Mouse (Mus musculus) CH12.LX (cell line): ENCODE measurements at regions not wholly inside any gene's neighbourhood (a gene's known extent, or its start where the extent isn't known, plus 50 kb on each side); places are given as distances from the start of the nearest gene placed in this dataset.

Experiments
- CHD1 ChIP-seq: IDR thresholded peaks from 2 replicates; pipeline ENCODE4 v1.6.1; 2012; ENCODE audit warnings: low read depth, low read length, improper control_type of control experiment, inconsistent platforms
- CTCF ChIP-seq, 2 experiments: IDR thresholded peaks in 1 of 2; conservative IDR thresholded peaks in 1 of 2; 2 replicates each; pipeline ENCODE4 v1.5.1; 2011 to 2012; ENCODE audit warnings: low read depth in 2 of 2, low read length in 2 of 2, improper control_type of control experiment in 1 of 2, inconsistent platforms in 1 of 2, mild to moderate bottlenecking in 1 of 2, moderate library complexity in 1 of 2
- E2F4 ChIP-seq: IDR thresholded peaks from 2 replicates; pipeline ENCODE4 v1.6.1; 2011; ENCODE audit warnings: low read depth, low read length, improper control_type of control experiment; ENCODE audit not compliant: insufficient replicate concordance
- EP300 ChIP-seq: IDR thresholded peaks from 2 replicates; pipeline ENCODE4 v1.6.1; 2011; ENCODE audit warnings: low read length, improper control_type of control experiment
- POLR2A ChIP-seq: IDR thresholded peaks from 2 replicates; pipeline ENCODE4 v1.6.1; 2011; ENCODE audit warnings: low read depth, mild to moderate bottlenecking, improper control_type of control experiment, low read length
- POLR2AphosphoS2 ChIP-seq: IDR thresholded peaks from 2 replicates; pipeline ENCODE4 v1.6.1; 2011; ENCODE audit warnings: low read depth, low read length, improper control_type of control experiment
- SIN3A ChIP-seq: IDR thresholded peaks from 2 replicates; pipeline ENCODE4 v1.6.1; 2012; ENCODE audit warnings: low read length, improper control_type of control experiment, inconsistent platforms
- TBP ChIP-seq: conservative IDR thresholded peaks from 2 replicates; pipeline ENCODE4 v1.6.1; 2011; ENCODE audit warnings: low read depth, low read length, improper control_type of control experiment

GRCm38 (mm10) chr15:92974931-92975330, 300.0 kb downstream of the Gxylt1 start:
- TF ChIP-seq CHD1: no peak
- TF ChIP-seq POLR2A: no peak
- TF ChIP-seq E2F4: no peak
- TF ChIP-seq EP300: no peak
- no peak for TF ChIP-seq CTCF (conservative IDR thresholded peaks at IDR 0.05 in 1 of 2, IDR thresholded peaks at IDR 0.05 in 1 of 2; ENCODE audit: low read depth in 2 of 2, low read length in 2 of 2)
- no peak for TF ChIP-seq POLR2AphosphoS2
- no peak for TF ChIP-seq SIN3A
- TF ChIP-seq TBP: no peak
